Mouse (Mus musculus): ENCODE results near the gene Pepd. TPM values are rescaled to one million over a fixed set of nuclear protein-coding genes. Genes with fewer than 3 reads are reported as not detected.
A peak's percentile ranks its signal among the peaks of the same experiment; 100 is the strongest.

Gene Pepd
- total RNA-seq, 1 experiment: 53.9 TPM

- in situ Hi-C loops (cut with MboI; ENCODE audit: low sequenced_read_pairs in 2 of 2, unreplicated experiment in 2 of 2): no loop called here
These were observed 142.1 kb downstream of the Pepd start for GRCm38 (mm10) chr7:35054286-35054685.

GRCm38 (mm10) chr7:35054977-35055618, 142.9 kb downstream of the Pepd start:
- peak overlapping the region; percentile 98 for H3K9ac ChIP-seq (ENCODE audit: insufficient read depth, low read depth, low read length, poor library complexity, severe bottlenecking)
- TF ChIP-seq ZC3H11A (IDR thresholded peaks at IDR 0.05; ENCODE audit: borderline replicate concordance, low read depth, low read length) (no peak), CHD2 (IDR thresholded peaks at IDR 0.05; ENCODE audit: low read depth, low read length) (no peak)
- DNase-seq (ENCODE audit: low read depth, low spot score): no peak
- in situ Hi-C loops (cut with MboI; ENCODE audit: low sequenced_read_pairs in 2 of 2, unreplicated experiment in 2 of 2): no loop called here
- H3K4me1 ChIP-seq (ENCODE audit: control insufficient read depth in 2 of 2, insufficient read depth in 2 of 2, low read length in 2 of 2, poor library complexity in 1 of 2): peaks cover 3 to 4% of the 10 kb centered on the region in 2 experiments; a peak in 2 of 4 replicates
- peaks cover 5% of the 10 kb centered on the region for H3K36me3 ChIP-seq (ENCODE audit: control insufficient read depth, insufficient read depth, low read length, poor library complexity, severe bottlenecking)
- H3K9me3 ChIP-seq (ENCODE audit: control insufficient read depth, insufficient read depth, low read depth, low read length): no peaks in the 10 kb centered on the region
- H3K4me3 ChIP-seq (ENCODE audit: insufficient read depth in 1 of 2, low read depth in 1 of 2, low read length in 2 of 2, poor library complexity in 1 of 2, severe bottlenecking in 1 of 2): peak overlapping the region; percentile 95 to 99
- H3K27ac ChIP-seq (ENCODE audit: insufficient read depth, low read depth, low read length, poor library complexity, severe bottlenecking): no peak overlapping the region

More at GRCm38 (mm10) chr7:35054286-35054685, 142.1 kb downstream of the Pepd start:
- no peak overlapping the region for H3K27ac ChIP-seq (ENCODE audit: insufficient read depth, low read depth, low read length, poor library complexity, severe bottlenecking)
- DNase-seq (ENCODE audit: low read depth, low spot score): no peak
- H3K4me3 ChIP-seq (ENCODE audit: insufficient read depth in 1 of 2, low read depth in 1 of 2, low read length in 2 of 2, poor library complexity in 1 of 2, severe bottlenecking in 1 of 2): no peak overlapping the region
- no peak for TF ChIP-seq ZNF384 (IDR thresholded peaks at IDR 0.05; ENCODE audit: low read depth, low read length)
- no peak for TF ChIP-seq MAFK (IDR thresholded peaks at IDR 0.05; ENCODE audit: insufficient read depth, low read depth, low read length)
- TF ChIP-seq HCFC1 (IDR thresholded peaks at IDR 0.05; ENCODE audit: borderline replicate concordance, insufficient read depth, low read length): no peak
- no peak for TF ChIP-seq CHD2 (IDR thresholded peaks at IDR 0.05; ENCODE audit: low read depth, low read length)
- TF ChIP-seq ZC3H11A (IDR thresholded peaks at IDR 0.05; ENCODE audit: borderline replicate concordance, low read depth, low read length): no peak
- H3K36me3 ChIP-seq (ENCODE audit: control insufficient read depth, insufficient read depth, low read length, poor library complexity, severe bottlenecking): peaks cover 5% of the 10 kb centered on the region
- H3K9me3 ChIP-seq (ENCODE audit: control insufficient read depth, insufficient read depth, low read depth, low read length): no peaks in the 10 kb centered on the region
- H3K4me1 ChIP-seq (ENCODE audit: control insufficient read depth in 2 of 2, insufficient read depth in 2 of 2, low read length in 2 of 2, poor library complexity in 1 of 2): peaks cover 3 to 4% of the 10 kb centered on the region in 2 experiments; a peak in 2 of 4 replicates
- H3K9ac ChIP-seq (ENCODE audit: insufficient read depth, low read depth, low read length, poor library complexity, severe bottlenecking): no peak overlapping the region

GRCm38 (mm10) chr7:35055619-35056435, 143.6 kb downstream of the Pepd start:
- peak overlapping the region; percentile 80 for H3K27ac ChIP-seq (ENCODE audit: insufficient read depth, low read depth, low read length, poor library complexity, severe bottlenecking)
- TF ChIP-seq ZNF384 (IDR thresholded peaks at IDR 0.05; ENCODE audit: low read depth, low read length) (no peak), MAFK (IDR thresholded peaks at IDR 0.05; ENCODE audit: insufficient read depth, low read depth, low read length) (no peak), HCFC1 (IDR thresholded peaks at IDR 0.05; ENCODE audit: borderline replicate concordance, insufficient read depth, low read length) (no peak), ZC3H11A (IDR thresholded peaks at IDR 0.05; ENCODE audit: borderline replicate concordance, low read depth, low read length) (no peak), CHD2 (IDR thresholded peaks at IDR 0.05; ENCODE audit: low read depth, low read length) (no peak)
- in situ Hi-C loops (cut with MboI; ENCODE audit: low sequenced_read_pairs in 2 of 2, unreplicated experiment in 2 of 2): no loop called here
- H3K36me3 ChIP-seq (ENCODE audit: control insufficient read depth, insufficient read depth, low read length, poor library complexity, severe bottlenecking): no peaks in the 10 kb centered on the region
- H3K4me1 ChIP-seq (ENCODE audit: control insufficient read depth in 2 of 2, insufficient read depth in 2 of 2, low read length in 2 of 2, poor library complexity in 1 of 2): peaks cover 1 to 3% of the 10 kb centered on the region in 2 experiments; a peak in 1 of 4 replicates
- H3K9me3 ChIP-seq (ENCODE audit: control insufficient read depth, insufficient read depth, low read depth, low read length): no peaks in the 10 kb centered on the region
- peak overlapping the region; percentile 98 for H3K9ac ChIP-seq (ENCODE audit: insufficient read depth, low read depth, low read length, poor library complexity, severe bottlenecking)
- peak overlapping the region; percentile 95 to 99 for H3K4me3 ChIP-seq (ENCODE audit: insufficient read depth in 1 of 2, low read depth in 1 of 2, low read length in 2 of 2, poor library complexity in 1 of 2, severe bottlenecking in 1 of 2)
- DNase-seq (ENCODE audit: low read depth, low spot score): peak; percentile 34

GRCm38 (mm10) chr7:35056436-35056864, 144.3 kb downstream of the Pepd start, which contains the start of gene Cebpg:
Gene Cebpg, minus strand, starts transcription at chr7:35056573.
- peak; percentile 73 for DNase-seq (ENCODE audit: low read depth, low spot score)
- in situ Hi-C loops (cut with MboI; ENCODE audit: low sequenced_read_pairs in 2 of 2, unreplicated experiment in 2 of 2): no loop called here
- peak within 1 kb of the TSS; percentile 98 for H3K9ac ChIP-seq (ENCODE audit: insufficient read depth, low read depth, low read length, poor library complexity, severe bottlenecking)
- H3K36me3 ChIP-seq (ENCODE audit: control insufficient read depth, insufficient read depth, low read length, poor library complexity, severe bottlenecking): no peaks in the 10 kb centered on the region
- no peaks in the 10 kb centered on the region for H3K9me3 ChIP-seq (ENCODE audit: control insufficient read depth, insufficient read depth, low read depth, low read length)
- H3K27ac ChIP-seq (ENCODE audit: insufficient read depth, low read depth, low read length, poor library complexity, severe bottlenecking): peak within 1 kb of the TSS; percentile 80
- TF ChIP-seq CHD2 (IDR thresholded peaks at IDR 0.05; ENCODE audit: low read depth, low read length) (peak; percentile 77), ZNF384 (IDR thresholded peaks at IDR 0.05; ENCODE audit: low read depth, low read length) (no peak)
- H3K4me1 ChIP-seq (ENCODE audit: control insufficient read depth in 2 of 2, insufficient read depth in 2 of 2, low read length in 2 of 2, poor library complexity in 1 of 2): peaks cover 1 to 3% of the 10 kb centered on the region in 2 experiments; a peak in 1 of 4 replicates
- peak within 1 kb of the TSS; percentile 95 to 99 for H3K4me3 ChIP-seq (ENCODE audit: insufficient read depth in 1 of 2, low read depth in 1 of 2, low read length in 2 of 2, poor library complexity in 1 of 2, severe bottlenecking in 1 of 2)

Data from ES-E14 (cell line).